Mouse (Mus musculus) ovary, postnatal 36 days (tissue): ENCODE measurements at regions not wholly inside any gene's neighbourhood (a gene's known extent, or its start where the extent isn't known, plus 50 kb on each side); places are given as distances from the start of the nearest gene placed in this dataset.

Experiments used
- DNase-seq: peaks from one replicate; pipeline ENCODE4 v3.0.0; 2022; ENCODE audit warnings: low spot score, mixed read lengths

DNA sequence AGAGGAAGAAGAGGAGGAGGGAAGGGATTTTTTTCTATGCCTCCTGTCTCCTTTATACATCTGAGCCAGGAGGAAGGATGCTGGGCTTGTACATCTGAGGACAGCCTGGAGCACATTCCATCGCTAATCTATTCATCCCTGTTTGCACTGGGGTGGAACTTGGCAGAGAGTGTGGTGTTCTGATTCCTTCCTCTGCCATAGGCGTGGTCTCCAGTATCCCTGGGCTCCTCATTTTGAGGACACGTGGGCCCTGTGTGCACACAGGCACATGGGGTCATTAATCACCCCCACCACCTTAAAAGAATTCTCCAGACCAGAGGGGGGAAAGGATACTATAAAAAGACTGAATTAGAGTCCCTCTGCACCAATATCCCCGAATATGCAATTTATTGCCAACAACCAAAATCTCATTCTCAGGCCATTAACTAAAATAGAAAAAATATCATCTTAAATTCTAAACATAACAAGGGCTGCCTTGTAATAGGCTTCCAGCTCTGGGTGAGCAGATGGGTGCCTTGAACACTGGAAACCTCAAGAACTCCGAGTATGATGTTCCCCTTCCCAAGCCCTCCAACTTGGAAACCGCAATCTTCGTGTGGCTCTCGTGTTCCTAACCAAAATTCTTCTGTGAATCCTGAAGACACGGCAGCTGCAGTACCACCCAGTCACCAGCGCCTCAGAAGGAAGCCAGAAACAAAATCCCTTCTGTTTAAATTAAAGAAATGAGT, 254.7 kb downstream of the Cxcl12 start:
- no peak for DNase-seq

DNA sequence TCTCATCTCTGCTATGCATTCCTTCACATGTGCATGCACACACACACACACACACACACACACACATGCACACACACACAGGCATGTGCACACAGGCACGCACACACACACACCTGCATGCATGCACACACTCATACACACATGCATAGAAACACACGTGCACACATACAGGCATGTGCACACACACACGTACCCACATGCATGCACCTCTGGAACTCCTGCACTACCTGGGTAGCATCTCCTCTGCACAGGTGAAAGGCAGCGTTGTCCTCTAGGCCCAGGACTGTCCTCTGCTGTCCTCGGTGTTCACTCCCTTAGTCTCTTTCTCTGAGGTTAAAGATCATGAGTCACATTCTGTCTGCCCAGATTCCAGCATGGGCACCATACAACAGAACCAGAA, 258.0 kb downstream of the Cxcl12 start:
- DNase-seq: no peak

DNA sequence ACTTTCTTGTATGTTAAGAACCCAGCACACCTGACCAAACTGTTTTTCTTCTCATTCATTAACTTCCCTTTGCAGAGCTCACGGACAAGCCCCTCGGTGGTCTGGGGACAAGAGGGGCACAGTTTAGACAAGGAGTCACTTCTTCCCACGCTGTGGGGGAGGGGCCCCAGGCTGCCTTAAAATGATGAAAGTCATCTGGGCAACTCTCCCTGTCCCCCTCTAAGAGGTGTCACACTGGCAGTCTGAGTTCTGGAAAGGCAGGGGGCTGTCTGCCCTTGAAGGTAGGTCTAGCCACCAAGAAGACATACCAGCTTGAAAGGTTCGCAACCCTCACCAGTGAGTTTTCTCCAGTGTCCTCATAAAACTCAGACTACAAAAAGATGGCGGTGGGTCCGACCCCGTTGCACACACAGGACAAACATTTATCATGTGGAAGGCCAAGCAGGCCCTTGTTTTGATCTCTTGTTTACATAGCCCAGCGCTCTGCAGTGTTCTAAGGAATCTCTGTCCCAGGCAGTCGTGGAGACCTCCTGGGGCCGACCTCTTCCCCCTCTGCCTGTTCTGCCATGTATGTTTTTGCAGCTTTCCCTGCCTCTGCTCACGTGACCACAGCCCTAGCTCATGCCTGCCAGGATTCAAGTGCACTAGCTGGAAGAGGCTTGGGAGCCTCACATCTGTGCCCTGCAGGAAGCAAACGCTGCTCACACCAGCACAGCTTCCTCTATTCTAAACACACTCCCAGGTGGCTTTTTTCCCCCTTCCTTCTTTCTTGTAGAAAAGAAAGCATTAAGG, 259.2 kb downstream of the Cxcl12 start:
- peak; percentile 20 for DNase-seq

DNA sequence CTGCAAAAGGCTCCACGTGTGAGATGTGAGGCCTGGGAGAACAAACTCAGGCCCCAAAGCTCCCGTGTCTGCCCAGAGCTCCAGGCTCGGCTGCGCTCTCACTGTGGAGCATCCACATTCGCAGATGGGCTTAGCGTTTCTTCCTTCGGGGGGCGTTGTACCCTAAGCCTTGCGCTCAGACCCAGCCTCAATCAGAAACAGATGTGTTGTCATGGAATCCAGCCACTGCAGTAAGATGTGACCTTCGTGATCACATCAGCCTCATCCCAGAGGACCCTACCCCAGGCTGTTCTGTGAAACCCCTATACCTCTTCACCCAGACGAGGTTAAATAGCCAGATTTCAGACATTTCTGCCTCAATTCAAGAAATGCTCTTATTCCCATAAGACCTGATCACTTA, 260.1 kb downstream of the Cxcl12 start:
- DNase-seq: no peak

DNA sequence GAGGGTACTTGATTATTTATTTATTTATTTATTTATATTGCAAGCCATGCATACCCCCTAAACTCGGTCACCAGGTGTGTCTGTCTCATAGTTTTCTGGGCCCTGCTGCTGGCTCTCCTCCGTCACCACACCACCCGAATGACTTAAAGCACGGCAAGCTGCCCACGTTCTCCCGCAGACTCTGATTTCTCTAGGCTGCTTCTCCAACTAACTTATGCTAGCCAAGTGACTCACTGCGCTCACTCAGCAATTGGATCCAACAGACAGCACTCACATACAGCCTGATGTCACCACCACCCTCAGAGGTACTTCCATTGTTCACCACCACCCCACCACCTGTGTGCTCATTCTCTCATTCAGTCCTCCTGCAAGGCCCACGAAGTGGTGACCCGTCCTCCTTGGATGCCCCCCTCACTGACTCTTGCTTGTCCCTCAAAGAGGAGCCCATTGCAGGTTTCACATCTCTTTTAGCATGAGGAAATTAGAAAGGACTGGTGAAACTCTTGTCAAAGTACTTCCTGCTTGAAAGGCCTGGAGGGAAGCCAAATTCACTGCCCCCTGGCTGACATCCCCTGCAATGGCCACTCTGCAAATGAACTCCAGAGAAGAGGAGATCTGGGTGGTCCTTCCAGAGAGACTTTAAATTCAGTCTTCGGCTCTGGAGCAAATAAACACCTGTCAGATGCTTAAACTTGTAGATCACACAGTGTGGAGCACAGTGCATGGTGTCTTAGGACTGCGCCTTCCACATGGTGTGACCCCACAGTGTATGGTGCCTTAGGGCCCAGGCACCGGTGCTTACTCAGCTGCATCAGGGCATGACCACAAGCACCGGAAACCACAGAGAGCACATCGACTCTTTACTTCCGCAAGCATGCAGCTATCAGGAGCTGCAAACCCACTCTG, 262.8 kb downstream of the Cxcl12 start:
- peak; percentile 16 for DNase-seq

DNA sequence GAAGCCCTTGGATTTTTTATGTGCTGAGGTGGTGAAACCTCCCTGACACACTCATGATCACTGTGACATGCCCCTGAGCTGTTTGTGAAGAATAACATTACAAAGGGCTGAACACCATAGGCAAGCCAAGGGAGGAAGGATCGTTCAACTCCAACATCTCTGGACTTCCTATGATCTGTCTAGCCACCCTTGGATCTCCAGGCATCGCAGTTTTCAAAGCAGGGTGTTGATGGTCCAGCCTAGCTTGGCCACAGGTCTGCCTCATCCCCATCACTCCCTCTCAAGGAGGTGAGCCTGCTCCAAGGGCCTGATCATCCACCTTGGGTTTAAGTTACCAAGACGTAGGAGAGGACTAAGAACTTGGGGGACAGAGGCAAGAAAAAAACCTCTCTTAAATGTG, 268.5 kb downstream of the Cxcl12 start:
- no peak for DNase-seq

DNA sequence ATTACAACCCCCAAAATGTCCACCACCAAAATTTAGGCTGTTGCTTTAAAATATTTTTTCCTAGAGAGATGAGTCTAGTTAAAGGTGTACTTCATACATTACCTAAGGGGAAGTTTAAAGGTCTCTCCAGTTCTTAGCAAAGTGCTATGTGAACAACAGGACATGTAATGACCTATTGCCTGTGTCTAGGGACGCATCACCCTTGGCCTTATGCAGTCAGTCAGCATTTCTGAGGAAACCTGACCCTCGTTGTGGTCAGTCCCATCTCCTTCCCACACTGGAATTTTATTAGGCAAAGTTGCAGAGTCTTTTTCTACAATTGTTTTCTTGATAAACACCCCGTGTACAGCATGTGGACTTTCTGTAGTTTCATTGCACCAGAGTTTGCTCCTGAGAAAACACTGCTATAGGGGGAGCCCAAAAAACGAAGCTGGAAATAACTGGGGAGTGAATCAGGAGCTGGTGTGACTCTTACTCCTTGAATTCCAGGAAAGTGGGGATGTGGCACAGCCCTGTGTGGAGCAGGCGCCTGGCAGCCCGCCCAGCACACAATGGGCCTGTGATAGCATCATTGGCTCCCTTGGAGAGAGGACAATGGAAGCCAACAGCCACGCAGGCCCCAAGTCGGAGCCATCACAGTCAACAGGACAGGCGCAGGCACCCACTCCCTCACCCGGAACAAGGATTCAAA, 269.2 kb downstream of the Cxcl12 start:
- DNase-seq: peak; percentile 49

DNA sequence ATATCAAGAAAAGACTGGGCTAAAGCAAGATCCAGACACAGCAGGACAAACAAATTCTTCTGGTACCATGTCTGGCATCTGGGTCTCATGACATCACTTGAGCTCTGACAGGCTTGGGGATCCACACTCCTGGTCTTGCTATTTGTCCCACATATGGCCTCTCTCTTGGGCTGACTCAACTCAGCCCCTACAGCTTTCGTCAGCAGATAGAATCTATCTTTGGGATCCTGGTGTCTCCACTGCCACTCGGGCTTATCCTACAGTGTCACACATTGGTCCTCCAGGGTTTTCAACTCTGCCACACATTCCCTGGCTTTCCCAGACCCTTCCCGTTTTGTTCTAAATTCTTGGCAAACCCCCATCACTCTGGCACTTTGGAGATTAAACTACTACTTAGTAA, 280.3 kb downstream of the Cxcl12 start:
- DNase-seq: no peak

DNA sequence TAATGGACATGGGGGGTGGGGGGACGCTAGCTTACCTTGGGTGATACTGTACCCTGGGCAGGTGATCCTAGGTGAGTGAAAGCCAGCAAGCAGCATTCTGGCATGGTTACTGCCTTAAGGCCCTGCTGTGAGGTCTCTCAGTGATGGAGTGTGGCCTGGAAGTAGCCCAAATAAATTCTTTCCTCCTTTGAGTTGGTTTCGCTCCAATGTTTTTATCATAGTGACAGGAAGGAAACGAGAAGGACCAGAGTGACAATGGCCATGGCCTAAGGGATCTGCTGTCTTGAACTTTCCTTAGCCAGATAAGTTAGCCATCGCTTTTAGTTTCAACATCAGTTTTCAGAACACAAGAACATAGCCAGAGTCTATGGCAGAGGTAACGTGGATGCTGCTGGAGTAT, 282.7 kb downstream of the Cxcl12 start:
- no peak for DNase-seq

DNA sequence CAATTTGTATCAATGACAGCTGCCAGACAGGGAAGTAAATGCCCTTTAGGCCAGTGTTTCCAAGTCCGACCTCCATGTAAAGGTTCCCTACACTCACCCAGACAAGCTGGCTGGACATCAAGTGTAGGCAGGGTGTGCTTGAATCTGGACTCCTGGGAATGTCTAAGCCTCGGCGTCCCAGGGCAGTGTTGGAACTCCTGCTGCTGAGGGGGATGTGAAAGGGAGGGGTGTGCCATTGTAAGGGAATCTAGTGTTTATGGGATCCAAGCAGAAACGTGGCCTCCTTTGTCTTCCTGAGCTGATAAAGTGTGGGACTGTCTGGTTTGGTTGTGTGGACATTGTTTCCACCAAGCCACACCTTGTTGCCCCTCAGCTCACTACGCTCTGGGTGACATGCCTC, 291.9 kb downstream of the Cxcl12 start:
- no peak for DNase-seq

DNA sequence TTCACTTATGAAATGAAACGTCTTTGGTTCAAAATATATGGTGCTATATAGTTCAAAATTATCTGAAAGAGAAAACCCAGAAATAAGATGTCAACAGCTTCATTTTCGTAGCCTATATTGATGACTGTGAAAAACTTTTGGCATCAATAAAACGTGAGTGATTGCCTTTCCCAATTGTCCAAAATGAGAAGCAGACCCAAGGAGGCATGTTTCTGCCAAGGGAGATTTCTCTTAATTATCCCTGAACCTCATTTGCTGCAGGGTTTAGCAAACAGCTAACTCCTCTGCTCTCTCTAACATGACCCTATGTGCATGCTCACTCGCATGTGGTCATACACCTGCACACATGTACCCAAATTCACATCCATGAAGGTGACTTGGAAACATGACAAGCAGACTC, 296.8 kb downstream of the Cxcl12 start:
- DNase-seq: no peak

DNA sequence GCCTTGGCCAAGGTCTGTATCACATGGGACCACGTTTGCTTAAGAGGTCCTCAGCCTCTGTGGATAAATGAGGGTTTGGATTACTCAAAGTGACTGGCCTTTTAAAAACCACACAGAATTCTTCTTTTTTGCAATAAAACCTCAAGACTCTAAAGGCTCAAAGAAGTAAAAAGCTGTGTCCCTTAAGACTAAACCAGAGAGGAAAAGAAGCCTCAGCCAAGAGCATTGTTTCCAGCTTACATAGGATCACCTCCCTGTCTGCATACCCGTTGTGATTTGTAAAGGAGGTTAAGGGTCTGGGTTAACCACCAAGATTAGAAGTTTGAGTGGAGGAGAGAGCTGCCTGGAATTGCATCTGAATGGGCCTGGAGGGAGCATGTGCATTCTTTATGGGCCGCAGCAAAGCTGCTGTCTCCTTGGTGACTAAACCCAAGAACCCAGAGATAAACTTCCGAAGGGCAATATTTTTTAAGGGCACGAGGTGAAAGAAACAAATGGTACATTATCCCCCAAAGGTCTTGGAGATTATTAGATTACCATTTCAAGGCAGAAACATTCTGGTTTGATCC, 297.4 kb downstream of the Cxcl12 start:
- DNase-seq: no peak

DNA sequence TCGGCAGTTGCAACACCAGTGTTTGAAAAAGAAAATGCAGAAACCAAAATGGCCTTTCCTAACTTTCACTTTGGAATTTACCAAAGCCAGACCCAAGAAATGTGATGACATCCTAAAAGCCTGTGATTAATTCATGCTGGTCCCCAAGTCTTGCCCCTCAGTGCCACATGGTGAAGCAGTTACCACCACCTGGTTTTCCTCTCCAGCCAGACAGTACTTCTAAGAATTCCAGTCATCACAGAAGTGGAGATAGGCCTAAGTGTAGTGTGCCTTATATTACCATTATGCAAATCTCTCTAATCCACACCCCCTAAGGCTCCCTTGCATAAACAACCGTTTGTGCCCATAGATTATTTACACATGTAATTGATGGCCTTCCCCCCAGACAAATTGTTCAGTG, 311.0 kb downstream of the Cxcl12 start:
- DNase-seq: no peak

DNA sequence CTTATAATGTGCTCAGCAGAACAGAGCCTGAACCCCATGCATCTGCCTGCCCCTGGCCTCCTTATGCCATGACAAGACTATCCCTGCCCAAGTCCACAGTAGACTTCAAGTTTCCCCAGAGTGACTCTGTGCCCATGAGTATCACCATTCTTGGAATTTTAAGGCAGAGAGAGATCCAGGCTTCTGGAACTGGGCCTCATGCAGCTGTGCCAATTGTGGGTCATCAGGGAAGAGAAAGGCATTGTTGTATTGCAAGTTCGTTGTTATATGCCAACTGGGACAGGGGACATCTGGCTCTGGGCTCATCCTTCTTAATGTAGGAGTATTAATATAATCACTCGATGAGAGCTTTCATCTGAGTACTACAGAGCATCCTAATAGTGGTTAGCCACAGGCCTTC, 312.1 kb downstream of the Cxcl12 start:
- no peak for DNase-seq

DNA sequence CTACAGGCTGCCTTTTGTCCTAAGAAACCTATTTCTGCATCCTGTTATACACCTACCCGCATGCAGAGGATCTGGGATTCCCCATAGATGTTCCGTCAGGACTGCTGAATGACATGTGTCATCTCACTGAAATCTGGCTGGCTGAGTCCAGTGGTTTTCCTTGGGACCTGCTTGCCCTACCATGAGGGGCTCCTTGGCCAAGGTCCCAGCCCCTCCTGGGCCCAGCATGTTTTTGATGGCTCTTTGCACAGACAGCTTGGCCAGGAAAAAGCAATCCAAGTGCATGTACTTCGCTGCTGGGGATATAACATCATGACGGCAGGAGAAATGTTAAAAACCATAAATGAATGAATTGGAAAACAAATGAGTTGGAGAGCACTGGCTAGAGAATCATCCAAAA, 320.8 kb downstream of the Cxcl12 start:
- DNase-seq: no peak

DNA sequence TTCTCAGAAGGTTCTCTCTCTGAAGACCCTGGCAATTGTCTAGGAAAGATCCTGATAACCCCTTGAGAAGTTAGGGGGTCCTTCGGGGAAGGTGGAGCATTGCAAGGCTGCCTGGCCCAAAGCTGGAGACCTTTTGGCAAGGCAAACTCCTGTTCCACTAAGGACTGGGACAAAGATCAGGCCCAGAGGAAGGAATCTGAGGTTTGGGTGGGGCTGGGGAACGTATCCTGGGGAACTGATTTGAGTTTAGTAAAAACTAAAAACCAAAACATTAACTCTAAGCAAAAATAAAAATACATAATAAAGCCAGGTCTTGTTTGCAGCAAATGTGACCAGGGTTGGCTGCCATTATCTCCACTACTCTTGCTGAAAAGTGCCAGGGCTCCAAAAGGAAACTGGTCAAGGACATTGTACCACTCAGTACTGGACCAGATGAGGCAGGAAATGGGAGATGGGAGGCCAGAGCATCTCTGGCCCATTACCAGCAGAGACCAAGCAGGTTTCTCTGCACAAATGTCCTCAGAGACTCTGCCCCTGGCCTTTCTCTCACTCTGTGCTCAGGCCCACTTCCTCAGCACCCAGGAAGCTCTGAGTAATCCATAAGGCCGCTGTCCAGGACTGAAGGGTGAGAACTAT, 321.5 kb downstream of the Cxcl12 start:
- no peak for DNase-seq

DNA sequence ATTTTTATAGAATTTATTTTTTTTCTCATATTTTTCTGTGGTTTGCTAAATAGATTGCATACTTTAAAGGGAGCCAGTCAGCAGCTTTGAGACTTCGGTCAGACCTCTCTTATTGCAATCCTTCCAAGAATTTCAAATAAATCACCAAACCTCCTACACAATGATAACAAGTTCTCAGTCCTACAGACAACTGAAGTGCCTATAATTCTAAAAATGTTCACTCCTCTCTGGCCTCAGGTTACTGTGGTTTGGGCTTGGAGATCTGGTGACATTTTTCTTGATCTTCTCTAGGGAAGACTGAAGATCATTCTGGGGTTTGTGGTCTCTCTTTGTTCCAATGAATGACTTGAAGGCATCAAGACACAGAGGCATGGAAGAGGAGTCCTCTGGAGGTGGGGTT, 326.6 kb downstream of the Cxcl12 start:
- no peak for DNase-seq

DNA sequence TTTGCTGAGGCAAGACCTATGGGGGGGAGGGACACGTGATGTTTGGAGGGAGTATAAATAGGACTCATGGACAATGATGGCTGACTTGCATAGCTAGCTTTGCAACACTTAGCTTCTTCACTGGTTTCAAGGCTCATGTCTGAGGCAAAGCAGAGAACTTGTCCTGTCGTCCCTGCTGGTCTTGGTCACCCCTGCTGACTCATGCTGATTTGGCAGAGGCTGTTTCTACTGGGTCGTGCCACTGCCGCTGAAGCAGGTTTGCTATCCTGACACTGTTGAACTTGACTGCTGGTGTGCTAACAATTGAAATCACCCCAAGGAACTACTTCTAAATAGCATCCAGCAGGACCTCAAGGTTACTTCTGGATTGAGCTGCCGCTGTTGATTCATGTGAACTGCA, 329.0 kb downstream of the Cxcl12 start:
- DNase-seq: no peak

DNA sequence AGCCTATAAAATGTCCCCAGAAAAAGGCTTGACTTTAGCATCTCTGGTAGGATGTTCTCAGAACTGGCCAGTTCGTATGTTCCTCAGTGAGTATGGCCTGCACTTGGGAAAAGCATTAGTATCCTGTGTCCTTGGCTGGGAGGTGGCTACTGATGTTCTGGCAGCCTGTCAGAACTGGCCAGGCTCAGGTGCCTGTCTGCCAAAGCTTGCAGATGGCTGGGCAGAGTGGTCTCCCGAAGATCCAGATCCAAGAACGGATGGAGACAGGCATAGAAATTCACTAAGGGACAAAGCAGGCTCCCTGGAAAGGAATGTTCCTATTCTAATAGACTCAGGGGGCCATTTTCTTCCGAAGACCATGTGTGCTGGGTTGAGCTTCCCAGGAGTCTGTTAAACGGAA, 329.6 kb downstream of the Cxcl12 start:
- no peak for DNase-seq

DNA sequence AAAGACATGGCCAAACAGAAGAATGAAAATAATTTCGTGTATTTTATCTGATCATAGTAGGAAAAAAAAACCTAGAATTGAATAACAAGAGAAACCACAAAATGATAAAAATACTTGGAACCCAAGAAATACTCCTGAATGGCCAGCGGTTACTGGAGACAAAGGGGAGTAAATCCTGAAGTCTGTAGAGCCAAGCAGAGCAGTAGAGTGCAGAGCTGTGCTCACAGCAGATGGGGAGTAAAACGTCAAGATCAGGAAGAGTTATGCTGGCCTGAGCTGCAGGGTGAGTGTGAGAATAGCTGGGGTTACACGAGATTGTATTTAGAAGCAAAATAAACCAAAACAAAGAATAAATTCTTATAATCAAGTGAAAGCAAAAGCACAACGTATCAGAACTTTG, 334.0 kb downstream of the Cxcl12 start:
- no peak for DNase-seq

DNA sequence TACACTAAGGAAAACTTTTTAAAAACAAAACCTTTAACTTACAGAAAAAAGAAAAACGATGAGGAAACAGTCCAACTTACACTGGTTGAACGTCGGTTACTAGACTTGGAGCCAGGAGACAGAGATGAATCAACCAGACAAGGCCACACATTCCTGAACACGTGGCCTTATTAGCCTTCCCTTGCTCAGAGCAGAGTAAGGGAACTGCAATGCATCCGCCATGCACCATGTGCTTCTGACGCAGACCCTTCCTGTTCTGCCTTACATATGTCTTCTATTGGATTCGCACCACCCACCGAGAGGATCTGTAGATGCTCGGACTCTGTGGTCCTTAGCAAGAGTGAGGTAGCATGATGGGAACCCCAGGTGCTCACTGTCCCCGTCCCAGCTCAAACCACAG, 336.2 kb upstream of the Zfp637 start:
- DNase-seq: no peak
